Mouse (Mus musculus): Measurements from ENCODE around the gene Sstr2.

DNA sequence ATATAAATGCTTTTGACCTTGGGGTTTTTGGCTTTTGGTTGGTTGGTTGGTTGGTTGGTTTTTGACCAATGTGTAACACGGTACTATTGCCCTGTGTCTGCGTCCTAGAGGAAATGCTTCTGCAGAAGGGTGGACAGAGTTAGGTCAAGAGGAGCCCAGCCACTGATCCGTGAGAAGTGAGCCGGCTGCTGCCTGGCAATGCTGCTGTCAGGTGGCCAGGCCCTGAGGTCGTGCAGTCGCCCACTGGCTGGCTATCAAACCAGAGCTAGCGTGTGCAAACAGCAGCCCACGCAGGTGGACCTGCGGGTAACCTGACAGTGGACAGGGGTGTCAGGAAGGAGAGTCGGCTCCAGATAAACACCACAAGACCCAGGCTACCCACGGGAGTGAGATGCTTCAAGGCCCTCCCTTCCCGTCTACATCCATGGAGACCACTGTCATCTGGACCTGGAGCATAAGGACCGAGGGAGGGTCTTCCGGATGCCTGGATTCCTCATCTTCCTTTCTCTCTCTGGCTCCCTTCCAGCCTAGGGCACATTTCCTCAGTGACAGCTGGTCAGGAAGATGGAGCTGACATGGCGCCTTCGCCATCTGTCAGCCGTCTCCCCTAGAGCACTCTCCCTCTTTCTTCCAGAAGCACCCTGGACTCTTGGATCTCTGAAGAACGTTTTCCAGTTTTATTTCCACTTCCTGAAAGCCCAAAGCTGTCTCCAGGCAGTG, 18.5 kb upstream of the Sstr2 start:
- no peak for TF ChIP-seq CTCF (IDR thresholded peaks at IDR 0.05; ENCODE audit: borderline replicate concordance, insufficient read depth, low read length)
- no peak for TF ChIP-seq POLR2A (IDR thresholded peaks at IDR 0.05; ENCODE audit: low read depth, low read length)
